Mouse (Mus musculus): ENCODE data around the gene Chka. TPM values are rescaled to one million over a fixed set of nuclear protein-coding genes. Genes with fewer than 3 reads are reported as not detected.
A peak's percentile ranks its signal among the peaks of the same experiment; 100 is the strongest.

Gene Chka
- total RNA-seq, 1 experiment: 79.6 TPM

GRCm38 (mm10) chr19:3926685-3927084 lies 75.1 kb downstream of the Chka start:
- Histone ChIP-seq H3K4me3 (ENCODE audit: insufficient read depth in 1 of 2, low read depth in 1 of 2, low read length in 2 of 2, poor library complexity in 1 of 2, severe bottlenecking in 1 of 2) (no peak overlapping the region), H3K36me3 (ENCODE audit: control insufficient read depth, insufficient read depth, low read length, poor library complexity, severe bottlenecking) (no peaks in the 10 kb centered on the region), H3K27ac (ENCODE audit: insufficient read depth, low read depth, low read length, poor library complexity, severe bottlenecking) (no peak overlapping the region), H3K9ac (ENCODE audit: insufficient read depth, low read depth, low read length, poor library complexity, severe bottlenecking) (no peak overlapping the region), H3K4me1 (ENCODE audit: control insufficient read depth in 2 of 2, insufficient read depth in 2 of 2, low read length in 2 of 2, poor library complexity in 1 of 2) (peaks cover 2 to 21% of the 10 kb centered on the region in 2 experiments; a peak in 3 of 4 replicates), H3K9me3 (ENCODE audit: control insufficient read depth, insufficient read depth, low read depth, low read length) (no peaks in the 10 kb centered on the region)
- no peak for TF ChIP-seq HCFC1 (IDR thresholded peaks at IDR 0.05; ENCODE audit: borderline replicate concordance, insufficient read depth, low read length)
- TF ChIP-seq ZC3H11A (IDR thresholded peaks at IDR 0.05; ENCODE audit: borderline replicate concordance, low read depth, low read length): no peak
- no peak for TF ChIP-seq ZNF384 (IDR thresholded peaks at IDR 0.05; ENCODE audit: low read depth, low read length)
- no peak for TF ChIP-seq MAFK (IDR thresholded peaks at IDR 0.05; ENCODE audit: insufficient read depth, low read depth, low read length)
- no peak for TF ChIP-seq CHD2 (IDR thresholded peaks at IDR 0.05; ENCODE audit: low read depth, low read length)
- no peak for DNase-seq (ENCODE audit: low read depth, low spot score)
- in situ Hi-C loops (cut with MboI; ENCODE audit: low sequenced_read_pairs in 2 of 2, unreplicated experiment in 2 of 2): no loop called here

GRCm38 (mm10) chr19:3927989-3928388 lies 76.4 kb downstream of the Chka start:
- no peak for DNase-seq (ENCODE audit: low read depth, low spot score)
- Histone ChIP-seq H3K4me3 (ENCODE audit: insufficient read depth in 1 of 2, low read depth in 1 of 2, low read length in 2 of 2, poor library complexity in 1 of 2, severe bottlenecking in 1 of 2) (no peak overlapping the region), H3K36me3 (ENCODE audit: control insufficient read depth, insufficient read depth, low read length, poor library complexity, severe bottlenecking) (no peaks in the 10 kb centered on the region), H3K4me1 (ENCODE audit: control insufficient read depth in 2 of 2, insufficient read depth in 2 of 2, low read length in 2 of 2, poor library complexity in 1 of 2) (peaks cover 2 to 13% of the 10 kb centered on the region in 2 experiments; a peak in 3 of 4 replicates), H3K9me3 (ENCODE audit: control insufficient read depth, insufficient read depth, low read depth, low read length) (no peaks in the 10 kb centered on the region), H3K27ac (ENCODE audit: insufficient read depth, low read depth, low read length, poor library complexity, severe bottlenecking) (no peak overlapping the region), H3K9ac (ENCODE audit: insufficient read depth, low read depth, low read length, poor library complexity, severe bottlenecking) (no peak overlapping the region)
- in situ Hi-C loops (cut with MboI; ENCODE audit: low sequenced_read_pairs in 2 of 2, unreplicated experiment in 2 of 2): no loop called here
- TF ChIP-seq ZNF384 (IDR thresholded peaks at IDR 0.05; ENCODE audit: low read depth, low read length) (no peak), MAFK (IDR thresholded peaks at IDR 0.05; ENCODE audit: insufficient read depth, low read depth, low read length) (no peak), CHD2 (IDR thresholded peaks at IDR 0.05; ENCODE audit: low read depth, low read length) (no peak), HCFC1 (IDR thresholded peaks at IDR 0.05; ENCODE audit: borderline replicate concordance, insufficient read depth, low read length) (no peak), ZC3H11A (IDR thresholded peaks at IDR 0.05; ENCODE audit: borderline replicate concordance, low read depth, low read length) (no peak)

GRCm38 (mm10) chr19:3928779-3929178 lies 77.2 kb downstream of the Chka start:
- peaks cover 2 to 13% of the 10 kb centered on the region in 2 experiments; a peak in 2 of 4 replicates for H3K4me1 ChIP-seq (ENCODE audit: control insufficient read depth in 2 of 2, insufficient read depth in 2 of 2, low read length in 2 of 2, poor library complexity in 1 of 2)
- in situ Hi-C loops (cut with MboI; ENCODE audit: low sequenced_read_pairs in 2 of 2, unreplicated experiment in 2 of 2): no loop called here

GRCm38 (mm10) chr19:3929211-3929941 lies 77.8 kb downstream of the Chka start, which contains the start of gene Aldh3b1:
Gene Aldh3b1 (minus strand): TSS chr19:3929808.
- TF ChIP-seq HCFC1 (IDR thresholded peaks at IDR 0.05; ENCODE audit: borderline replicate concordance, insufficient read depth, low read length): no peak
- TF ChIP-seq ZNF384 (IDR thresholded peaks at IDR 0.05; ENCODE audit: low read depth, low read length): no peak
- TF ChIP-seq ZC3H11A (IDR thresholded peaks at IDR 0.05; ENCODE audit: borderline replicate concordance, low read depth, low read length): no peak
- TF ChIP-seq MAFK (IDR thresholded peaks at IDR 0.05; ENCODE audit: insufficient read depth, low read depth, low read length): no peak
- H3K27ac ChIP-seq (ENCODE audit: insufficient read depth, low read depth, low read length, poor library complexity, severe bottlenecking): no peak within 1 kb of the TSS
- H3K9me3 ChIP-seq (ENCODE audit: control insufficient read depth, insufficient read depth, low read depth, low read length): no peaks in the 10 kb centered on the region
- H3K9ac ChIP-seq (ENCODE audit: insufficient read depth, low read depth, low read length, poor library complexity, severe bottlenecking): peak within 1 kb of the TSS; percentile 56
- peaks cover 2 to 13% of the 10 kb centered on the region in 2 experiments; a peak in 2 of 4 replicates for H3K4me1 ChIP-seq (ENCODE audit: control insufficient read depth in 2 of 2, insufficient read depth in 2 of 2, low read length in 2 of 2, poor library complexity in 1 of 2)
- peak within 1 kb of the TSS; percentile 28 to 56 for H3K4me3 ChIP-seq (ENCODE audit: insufficient read depth in 1 of 2, low read depth in 1 of 2, low read length in 2 of 2, poor library complexity in 1 of 2, severe bottlenecking in 1 of 2)
- in situ Hi-C loops (cut with MboI; ENCODE audit: low sequenced_read_pairs in 2 of 2, unreplicated experiment in 2 of 2): no loop called here
- DNase-seq (ENCODE audit: low read depth, low spot score): no peak
- no peaks in the 10 kb centered on the region for H3K36me3 ChIP-seq (ENCODE audit: control insufficient read depth, insufficient read depth, low read length, poor library complexity, severe bottlenecking)

More at GRCm38 (mm10) chr19:3928779-3929178, 77.2 kb downstream of the Chka start:
- TF ChIP-seq ZC3H11A (IDR thresholded peaks at IDR 0.05; ENCODE audit: borderline replicate concordance, low read depth, low read length) (no peak), MAFK (IDR thresholded peaks at IDR 0.05; ENCODE audit: insufficient read depth, low read depth, low read length) (no peak), ZNF384 (IDR thresholded peaks at IDR 0.05; ENCODE audit: low read depth, low read length) (no peak), CHD2 (IDR thresholded peaks at IDR 0.05; ENCODE audit: low read depth, low read length) (no peak), HCFC1 (IDR thresholded peaks at IDR 0.05; ENCODE audit: borderline replicate concordance, insufficient read depth, low read length) (no peak)
- Histone ChIP-seq H3K4me3 (ENCODE audit: insufficient read depth in 1 of 2, low read depth in 1 of 2, low read length in 2 of 2, poor library complexity in 1 of 2, severe bottlenecking in 1 of 2) (no peak overlapping the region), H3K9ac (ENCODE audit: insufficient read depth, low read depth, low read length, poor library complexity, severe bottlenecking) (no peak overlapping the region), H3K27ac (ENCODE audit: insufficient read depth, low read depth, low read length, poor library complexity, severe bottlenecking) (no peak overlapping the region), H3K36me3 (ENCODE audit: control insufficient read depth, insufficient read depth, low read length, poor library complexity, severe bottlenecking) (no peaks in the 10 kb centered on the region), H3K9me3 (ENCODE audit: control insufficient read depth, insufficient read depth, low read depth, low read length) (no peaks in the 10 kb centered on the region)
- no peak for DNase-seq (ENCODE audit: low read depth, low spot score)

All from ES-E14 (cell line).